Mouse (Mus musculus) layer of hippocampus, adult 9-11 months (tissue): ENCODE results near the gene Ablim2.

Experiments
- DNase-seq: peaks from one replicate; pipeline ENCODE4 v3.0.0; 2022

The Ablim2 gene

DNA sequence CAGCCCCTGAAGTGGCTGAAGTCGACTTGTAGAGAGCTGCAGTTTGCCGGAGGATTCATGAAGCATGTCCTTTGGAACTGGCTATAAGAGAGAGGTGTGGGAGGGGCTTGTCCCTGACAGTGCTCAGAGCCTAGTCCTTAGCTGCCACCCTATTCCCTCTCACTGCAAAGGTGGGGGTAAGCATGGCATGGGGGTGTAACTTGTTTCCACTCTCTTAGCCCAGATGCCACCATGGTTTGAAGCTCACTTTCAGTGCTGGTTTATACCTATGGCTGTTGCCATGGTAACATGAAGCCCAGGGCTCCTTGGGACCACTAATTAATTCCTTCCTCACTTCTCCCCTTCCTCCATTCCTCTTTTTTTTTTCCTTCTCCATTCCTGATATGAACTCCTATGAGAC lies 57.4 kb downstream of the Ablim2 start:
- no peak for DNase-seq

DNA sequence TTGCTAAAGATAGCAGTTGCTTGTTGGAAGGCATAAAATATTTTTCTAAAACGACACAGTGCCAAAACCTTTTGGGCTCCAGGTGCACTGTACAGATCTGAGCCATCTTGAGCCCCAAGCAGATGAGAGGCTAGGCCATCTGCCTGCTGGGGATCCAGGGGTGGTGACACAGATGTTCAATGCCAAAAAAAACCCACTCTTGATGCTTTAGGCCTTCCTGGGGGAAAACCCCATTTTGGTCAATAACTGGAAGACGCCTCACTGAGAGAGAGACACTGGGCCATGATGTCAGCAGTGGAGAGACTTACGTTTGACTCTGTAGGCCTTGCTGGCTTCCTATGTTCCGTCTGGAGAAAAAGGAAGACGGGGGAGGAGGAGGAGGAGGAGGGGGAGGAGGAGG lies 59.6 kb downstream of the Ablim2 start:
- DNase-seq: no peak

DNA sequence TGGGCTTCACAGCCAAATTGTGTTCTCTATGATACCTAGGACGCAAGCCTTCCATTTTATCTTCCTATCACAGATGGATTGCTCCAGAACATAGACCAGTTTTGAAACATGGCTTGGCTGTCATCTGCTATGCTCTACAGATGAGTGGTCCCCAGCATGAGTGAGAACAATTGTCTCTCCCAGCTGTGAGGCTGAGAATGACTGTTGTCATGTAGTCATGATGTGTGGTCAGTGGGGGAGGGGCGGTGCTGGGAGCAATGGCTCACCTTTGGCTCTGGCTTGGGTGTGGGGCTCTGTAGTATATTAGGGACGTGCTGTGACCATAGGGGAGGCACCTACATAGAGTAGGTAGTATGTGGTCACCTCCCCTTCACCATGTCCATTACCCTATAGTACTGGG lies 60.2 kb downstream of the Ablim2 start:
- DNase-seq: no peak

DNA sequence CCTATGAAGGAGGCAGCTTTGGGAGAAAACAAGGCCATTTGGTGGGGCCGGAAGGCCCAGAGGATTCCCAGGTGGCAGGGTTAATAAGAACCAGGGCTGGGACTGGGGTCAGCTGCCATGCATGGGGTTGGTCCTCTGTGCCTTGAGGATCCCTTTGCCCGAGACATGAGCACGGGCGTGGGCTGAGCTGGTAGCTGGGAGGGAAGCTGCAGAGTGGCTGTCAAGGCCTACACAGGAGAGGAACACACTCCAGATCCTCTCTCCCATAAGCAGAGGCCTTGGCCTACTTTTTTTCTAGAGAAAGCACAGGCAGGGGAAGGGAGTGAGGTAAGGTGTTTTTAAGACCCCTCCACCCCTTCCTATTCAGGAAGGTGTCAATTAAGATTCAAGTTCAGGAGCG lies 65.0 kb downstream of the Ablim2 start:
- DNase-seq: no peak

DNA sequence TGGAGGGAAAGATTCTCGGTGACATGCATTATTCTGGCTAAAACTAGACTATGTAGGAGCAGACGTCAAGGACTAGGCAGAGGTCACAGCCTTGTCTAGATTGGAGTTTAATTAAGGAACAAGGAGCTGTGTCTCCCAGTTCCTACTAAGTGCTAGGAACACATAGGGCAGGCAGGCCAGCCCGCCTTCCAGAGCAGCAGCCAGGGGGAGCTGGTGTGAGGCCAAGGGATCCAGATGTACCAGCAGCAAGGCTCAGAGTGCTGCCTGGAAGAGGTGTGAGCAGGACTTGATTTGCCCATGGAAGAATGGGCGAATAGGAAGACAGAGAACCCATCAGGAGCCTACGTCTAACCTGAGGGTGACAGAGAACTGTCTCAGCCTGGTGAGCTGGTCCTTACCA lies 68.8 kb downstream of the Ablim2 start:
- no peak for DNase-seq

DNA sequence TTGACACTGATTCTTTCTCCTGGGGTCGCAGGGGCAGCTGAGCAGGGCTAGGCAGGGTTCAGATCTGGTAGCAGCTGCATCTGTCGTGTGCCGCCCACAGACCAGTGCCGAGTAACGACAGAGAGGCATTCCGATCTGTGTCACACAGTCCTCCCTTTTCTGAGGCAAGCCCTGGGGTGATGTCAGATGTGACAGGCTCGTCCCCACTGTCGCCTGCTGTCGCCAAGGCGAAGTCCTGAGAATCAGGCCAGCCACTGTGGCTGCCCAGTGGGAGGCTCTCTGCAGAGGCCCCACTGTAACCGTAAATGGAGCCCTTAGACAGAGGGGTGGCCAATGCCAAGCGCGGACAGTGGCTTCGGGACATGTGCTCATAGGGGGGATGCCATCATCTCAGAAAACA lies 69.4 kb downstream of the Ablim2 start:
- peak; percentile 92 for DNase-seq

DNA sequence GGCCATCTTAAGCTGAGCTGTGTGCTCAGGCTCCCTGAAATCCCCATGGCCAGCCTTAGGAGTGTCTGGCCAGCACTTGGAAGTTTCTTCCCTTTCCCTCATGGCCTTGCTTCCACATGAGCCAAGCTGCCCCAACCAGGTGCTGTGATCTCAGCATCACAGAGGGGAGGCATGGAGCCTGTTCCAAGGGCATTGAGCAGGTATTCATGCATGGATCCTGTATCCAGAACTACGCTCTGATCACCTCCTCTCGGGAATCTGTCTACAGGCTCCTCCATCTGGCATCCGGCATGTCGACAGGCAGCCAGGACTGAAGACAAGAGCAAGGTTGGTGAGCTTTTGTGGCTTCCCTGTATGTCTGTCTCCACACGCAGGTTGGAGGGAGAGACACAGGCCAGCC lies 70.2 kb downstream of the Ablim2 start:
- DNase-seq: no peak

DNA sequence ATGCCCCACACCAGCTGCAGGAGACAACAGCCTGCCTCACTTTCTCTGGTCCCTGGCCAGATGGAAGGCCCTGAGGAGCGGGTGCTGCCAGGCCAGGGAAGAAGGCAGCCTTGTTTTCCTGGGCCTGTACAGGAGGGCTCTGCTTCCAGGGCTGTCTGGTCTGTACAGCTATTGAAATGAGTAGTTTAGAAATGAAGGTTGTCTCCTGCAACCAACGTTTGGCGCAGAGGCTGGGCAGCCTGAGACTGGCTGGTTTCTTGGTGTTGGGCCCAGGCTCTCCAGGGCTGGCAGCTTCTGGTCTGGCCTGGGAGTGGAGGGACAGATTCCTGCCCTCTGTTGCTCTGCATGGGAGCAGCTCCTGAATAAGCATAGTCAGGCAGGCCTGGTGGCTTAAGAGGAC lies 72.4 kb downstream of the Ablim2 start:
- DNase-seq: peak; percentile 88

DNA sequence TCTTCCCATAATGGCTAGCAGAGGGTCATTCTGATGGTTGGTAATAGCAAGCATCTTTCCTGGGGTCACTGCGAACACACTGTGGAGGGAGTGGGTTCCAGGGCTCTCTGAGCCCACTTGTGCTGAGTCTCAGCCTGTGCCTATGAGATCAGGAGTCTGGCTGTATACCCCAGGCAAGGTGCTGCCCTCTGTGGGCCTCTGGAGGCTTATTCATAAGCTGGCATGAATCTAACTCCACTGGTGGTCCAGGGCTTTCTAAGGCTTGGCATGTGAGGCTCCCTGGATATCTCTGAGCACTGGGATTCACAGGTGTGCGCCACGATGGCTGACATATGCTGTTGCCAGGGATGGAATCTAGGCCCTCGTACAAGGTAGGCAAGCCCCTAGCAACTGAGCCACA lies 76.2 kb downstream of the Ablim2 start:
- DNase-seq: no peak

DNA sequence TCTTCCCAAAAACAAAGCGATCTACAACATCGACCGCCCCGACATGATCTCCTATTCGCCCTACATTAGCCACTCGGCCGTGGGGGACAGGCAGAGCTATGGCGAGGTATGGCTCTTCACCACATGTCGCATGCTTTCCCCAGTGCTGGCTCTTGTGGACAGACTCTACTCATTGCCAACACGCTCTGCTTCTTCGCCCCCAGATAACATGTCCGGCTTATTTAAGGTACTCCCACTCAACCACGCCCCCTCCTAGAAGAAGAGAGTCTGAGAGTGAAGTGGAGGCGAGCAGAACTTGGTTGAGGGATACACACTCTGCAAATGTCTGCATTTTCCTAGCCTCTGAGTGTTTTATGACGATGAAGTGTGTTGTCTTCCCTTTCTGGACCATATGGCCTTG lies 79.3 kb downstream of the Ablim2 start:
- DNase-seq: no peak

DNA sequence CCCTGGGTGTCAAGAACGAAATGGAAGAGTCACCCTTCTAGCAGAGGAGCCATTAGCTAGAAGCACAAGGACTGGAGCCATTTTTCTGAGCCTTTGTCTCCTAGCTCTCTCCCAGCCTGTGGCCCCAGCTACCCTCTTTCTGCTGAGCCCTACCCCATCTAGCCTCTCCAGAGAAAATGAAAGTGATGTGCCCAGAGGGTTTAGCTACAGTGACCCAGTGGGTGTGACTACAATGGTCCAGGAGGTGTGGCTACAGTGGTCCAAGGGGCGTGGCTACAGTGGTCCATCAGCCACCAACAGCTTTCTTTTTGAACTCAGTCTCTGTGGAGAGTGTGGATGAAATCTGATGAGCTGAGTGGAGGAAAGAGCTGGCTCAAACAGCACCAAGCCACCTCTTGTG lies 81.6 kb downstream of the Ablim2 start:
- DNase-seq: no peak

DNA sequence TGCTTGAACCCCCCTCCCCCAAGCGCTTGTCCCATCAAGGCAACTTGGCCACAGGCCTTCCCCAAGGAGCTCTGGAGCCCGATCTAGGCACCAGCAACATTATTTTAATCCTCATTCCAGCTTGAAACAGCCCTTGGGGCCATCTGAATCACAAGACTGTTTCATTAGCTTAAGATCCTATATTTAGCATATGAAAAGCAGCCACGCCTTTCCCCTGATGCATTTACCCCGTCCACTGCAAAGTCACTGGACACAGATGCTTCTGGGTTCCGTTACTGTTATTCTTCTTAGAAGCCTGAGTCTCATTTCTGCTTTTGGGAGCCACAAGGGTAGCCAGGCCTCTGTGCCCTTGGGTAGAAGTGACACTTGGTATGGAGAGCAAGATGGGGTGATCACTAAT lies 93.8 kb downstream of the Ablim2 start:
- no peak for DNase-seq

DNA sequence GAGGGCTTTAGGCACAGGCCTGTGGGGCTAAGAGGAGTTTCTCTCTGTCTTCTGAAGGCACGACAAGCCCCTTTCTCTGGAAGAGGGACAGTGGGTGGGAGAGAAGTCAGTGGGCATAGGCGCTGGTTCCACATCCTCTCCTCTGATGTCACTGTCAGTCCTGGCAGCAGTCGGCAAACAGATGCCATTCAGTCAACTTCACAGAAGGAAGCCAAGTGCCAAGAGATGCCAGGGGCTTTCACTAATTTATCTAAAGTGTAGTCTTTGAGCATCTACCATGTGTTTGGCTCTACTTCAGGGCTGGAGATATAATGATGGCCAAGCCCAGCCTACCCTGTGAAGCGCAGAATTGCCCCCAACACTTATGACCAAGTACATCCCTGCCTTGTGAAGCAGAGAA lies 95.8 kb downstream of the Ablim2 start:
- no peak for DNase-seq

DNA sequence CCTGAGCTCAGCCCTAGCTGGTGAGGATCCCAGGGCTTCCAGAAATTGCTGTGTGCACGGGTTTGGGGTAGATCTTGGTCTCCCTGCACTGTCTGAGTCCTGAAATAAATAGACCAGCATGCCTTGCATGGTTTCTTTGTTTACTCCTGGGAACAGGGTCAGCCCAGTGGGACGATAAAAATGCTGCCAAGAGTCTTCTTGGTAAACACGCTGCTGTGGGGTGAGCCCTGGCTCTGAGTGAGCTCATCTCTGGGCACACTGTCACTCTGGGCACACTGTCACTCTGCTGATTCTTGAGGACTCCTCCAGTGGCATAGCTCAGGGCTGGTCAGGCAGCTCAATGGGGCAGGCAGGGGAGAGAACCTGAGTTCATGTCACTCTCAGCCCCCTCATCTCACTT lies 98.6 kb downstream of the Ablim2 start:
- DNase-seq: peak; percentile 47

DNA sequence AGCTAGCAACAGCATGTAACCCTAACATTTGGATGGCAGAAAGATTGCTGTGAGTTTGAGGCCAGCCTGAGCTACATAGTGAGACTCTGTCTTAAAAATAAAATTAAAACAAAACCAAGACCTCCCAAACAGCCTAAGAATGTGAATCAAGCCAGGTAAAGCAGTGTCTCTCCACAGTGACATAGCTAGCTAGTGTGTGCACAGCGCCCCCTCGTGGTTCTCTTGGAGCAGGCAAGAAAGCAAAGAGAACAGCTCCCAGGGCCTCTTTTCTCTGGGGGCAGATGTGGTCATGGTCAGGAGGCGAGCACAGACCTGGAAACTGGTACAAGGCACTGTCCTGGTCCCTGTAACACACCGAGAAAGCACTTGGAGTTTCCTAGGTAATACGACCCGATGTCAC lies 100.4 kb downstream of the Ablim2 start:
- no peak for DNase-seq

DNA sequence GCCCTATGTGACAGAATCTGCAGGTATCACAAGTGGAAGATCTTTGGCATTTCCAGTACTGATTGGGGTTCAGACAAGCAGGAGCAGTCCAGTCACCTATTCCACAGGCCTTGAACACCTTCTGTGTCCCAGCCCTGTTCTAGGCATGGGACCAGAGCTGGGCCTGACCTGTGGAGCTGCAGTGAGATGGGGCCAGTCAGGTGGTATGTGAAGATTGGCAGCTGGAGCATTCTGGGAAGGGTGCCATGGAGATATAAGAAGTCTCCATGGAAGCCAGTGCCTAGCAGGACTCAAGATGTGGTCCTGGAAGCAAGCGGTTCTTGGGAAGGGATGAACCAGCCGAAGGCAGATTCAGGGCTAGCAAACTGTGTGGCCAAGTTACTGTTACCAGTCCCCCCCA lies 103.8 kb downstream of the Ablim2 start:
- no peak for DNase-seq

DNA sequence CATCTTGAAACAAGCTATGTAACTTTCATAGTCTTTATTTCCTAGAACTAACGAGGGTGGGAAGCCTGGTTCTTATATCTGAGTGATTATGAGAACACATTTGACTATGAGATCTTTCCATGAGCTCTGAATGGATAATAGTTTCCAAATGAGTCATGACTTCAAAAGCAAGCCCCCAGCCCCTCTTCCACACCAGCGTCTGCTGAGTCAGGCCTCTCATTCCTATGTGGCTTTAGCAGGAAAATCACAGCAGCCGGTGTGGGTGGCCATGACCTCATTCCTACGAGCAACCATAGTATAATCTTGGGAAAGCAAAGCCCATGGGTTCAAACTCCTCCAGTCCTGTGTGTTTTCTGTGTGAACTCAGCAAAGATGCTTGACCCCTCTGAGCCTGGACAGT lies 112.3 kb downstream of the Ablim2 start:
- no peak for DNase-seq

DNA sequence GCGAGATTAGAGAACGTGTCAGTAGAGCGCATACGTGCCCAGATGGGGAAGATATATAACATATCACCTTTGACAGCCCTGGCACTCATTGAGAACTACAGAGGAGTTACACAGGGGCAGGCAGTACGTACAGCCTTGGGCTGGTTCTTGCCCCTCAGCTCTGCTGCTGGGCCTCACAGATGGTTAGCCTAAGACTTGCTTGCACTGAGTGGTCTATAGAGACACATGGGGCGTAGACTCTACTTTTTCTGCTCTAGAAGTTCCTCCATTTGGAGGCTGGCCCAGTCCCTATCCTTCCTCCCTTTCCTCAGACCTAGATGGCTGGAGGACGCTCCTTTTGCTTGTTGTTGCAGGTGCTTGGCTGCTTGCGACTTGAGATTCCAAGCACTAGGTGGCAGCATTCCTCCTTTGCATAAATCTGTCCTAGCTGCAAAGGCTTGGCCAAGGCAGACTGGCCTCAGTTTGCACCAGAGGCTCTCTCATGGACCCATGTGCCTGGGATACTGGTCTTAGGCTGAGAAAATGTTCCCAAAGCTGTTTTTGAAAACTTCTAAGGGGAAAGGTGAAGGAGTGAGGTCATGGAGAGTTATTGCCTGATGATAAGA lies 112.8 kb downstream of the Ablim2 start:
- DNase-seq: peak; percentile 68

DNA sequence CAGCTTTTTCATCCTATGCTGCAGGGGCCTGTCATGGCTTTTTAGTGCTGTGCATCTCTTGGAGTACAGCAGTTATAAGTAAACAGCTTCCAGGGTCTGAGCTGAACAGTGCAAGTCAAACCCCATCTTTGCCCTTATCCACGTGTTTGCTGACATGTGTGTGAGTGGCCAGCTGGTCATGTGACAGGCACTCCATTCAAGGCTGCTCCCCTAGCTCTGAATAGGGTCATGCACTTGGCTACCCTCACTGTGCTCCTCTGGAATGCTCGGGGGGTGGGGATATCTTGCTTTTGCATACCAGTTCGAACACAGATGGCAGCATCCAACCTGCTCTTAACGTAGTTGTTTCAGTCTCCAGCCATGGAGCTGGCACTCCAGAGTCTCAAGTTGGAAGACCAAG lies 115.7 kb downstream of the Ablim2 start:
- no peak for DNase-seq

DNA sequence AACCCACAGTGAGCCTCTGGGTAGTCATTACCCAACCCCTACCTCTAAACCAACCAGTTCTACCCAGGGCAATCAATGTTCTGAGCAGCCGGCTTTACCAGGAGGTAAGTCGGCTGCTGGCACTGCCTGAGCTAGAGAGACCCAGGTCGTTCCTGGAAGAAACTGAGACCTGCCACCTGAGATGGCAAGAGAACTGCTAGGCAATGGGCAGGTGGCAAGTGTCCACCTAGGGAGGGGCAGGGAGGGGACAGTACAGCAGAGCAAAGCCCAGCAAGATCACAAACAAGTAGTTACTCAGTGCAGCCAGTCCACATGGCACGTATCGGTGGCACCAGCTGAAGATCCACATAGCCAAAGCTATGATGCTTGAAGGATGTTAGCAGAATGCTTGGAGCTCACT lies 118.6 kb downstream of the Ablim2 start:
- no peak for DNase-seq

DNA sequence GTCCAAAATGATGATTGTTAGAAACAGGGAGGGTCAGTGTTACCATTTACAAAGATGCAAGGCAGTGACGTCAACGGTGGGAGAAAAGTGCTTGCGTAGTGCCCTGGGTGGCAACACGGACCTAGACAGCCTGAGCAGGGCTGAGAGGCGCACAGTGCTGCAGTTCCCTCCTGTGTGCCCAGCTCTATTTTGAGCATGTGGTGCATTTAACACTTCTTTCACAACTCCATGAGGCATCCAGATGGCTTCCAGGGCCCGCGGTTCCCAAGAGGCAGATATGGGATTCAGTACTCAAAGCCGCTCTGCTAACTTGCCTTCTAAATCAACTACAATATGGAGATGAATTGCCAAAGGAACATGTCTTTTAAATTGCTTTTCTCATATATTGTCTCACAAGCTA lies 121.5 kb downstream of the Ablim2 start:
- DNase-seq: peak; percentile 90

DNA sequence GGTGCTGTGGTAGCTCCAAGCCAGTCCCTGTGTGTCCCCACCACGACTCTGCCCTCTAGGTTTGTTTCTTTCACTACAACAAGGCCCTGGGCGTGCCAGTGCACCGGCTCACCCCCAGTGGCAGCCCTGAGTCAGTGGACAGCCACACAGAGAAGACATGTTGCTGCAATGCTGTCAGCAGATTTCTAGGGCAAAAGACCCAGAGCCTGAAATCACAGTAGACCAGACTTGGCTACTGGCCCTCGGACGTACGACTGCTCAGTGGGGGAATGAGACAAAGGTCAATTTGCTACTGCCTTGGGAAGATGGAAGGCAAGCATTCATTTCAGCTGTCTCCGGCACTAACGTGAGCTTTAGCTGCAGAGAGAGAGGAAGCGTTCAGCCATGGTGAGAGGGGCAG lies 124.7 kb downstream of the Ablim2 start:
- no peak for DNase-seq

DNA sequence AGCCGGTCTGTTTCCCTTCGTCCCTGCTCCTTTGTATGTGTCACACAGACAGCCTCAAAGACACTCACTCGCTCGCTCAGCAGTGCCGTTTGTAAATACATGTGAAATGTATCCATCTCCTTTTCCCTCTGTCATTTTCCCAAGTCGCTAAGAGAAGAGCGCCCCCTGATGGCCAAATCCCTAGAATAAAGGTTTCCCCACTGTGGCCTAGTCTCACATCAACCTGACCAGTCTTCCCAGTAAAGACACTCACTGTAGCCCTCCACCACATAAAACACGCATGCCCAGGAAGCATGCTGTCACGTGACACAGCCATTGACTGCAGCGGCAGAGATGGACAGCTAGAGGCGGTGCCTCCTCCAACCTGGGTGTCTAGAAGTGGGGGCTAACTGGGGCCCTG lies 126.6 kb downstream of the Ablim2 start:
- peak; percentile 55 for DNase-seq

DNA sequence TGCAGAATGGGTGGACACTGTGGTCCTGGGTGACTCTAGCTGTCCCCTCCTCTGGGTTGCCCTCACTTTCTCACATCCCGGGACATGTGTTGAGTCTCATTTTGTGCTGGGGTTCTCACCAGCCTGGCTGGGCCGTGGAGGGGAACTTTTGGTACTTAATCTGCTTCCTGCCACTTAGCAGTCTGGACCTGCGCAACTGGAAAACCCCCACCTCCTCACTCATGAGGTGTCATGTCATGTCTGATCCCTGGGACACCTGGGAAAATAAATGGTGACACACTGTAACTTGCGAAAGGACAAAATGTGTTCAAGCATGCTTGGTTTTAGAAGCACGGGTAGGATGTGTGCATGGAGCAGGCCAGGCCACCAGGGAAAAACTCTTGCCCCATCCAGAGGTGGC lies 127.0 kb downstream of the Ablim2 start:
- DNase-seq: no peak

DNA sequence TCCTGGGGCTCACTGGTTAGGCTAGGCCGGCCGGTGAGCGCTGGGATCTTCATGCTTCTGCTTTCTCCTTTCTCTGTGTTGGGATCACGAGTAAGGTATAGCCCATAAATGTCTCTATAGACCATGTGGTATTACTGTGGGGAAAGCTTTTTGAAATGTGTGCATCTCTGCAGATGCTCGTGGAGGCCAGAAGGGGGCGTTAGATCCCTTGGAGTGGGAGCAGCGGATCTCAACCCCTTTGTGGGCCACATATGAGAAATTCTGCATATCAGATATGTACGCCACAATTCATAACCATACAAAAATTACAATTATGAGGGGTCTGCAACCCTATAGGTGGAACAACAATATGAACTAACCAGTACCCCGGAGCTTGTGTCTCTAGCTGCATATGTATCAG lies 131.3 kb downstream of the Ablim2 start:
- no peak for DNase-seq

DNA sequence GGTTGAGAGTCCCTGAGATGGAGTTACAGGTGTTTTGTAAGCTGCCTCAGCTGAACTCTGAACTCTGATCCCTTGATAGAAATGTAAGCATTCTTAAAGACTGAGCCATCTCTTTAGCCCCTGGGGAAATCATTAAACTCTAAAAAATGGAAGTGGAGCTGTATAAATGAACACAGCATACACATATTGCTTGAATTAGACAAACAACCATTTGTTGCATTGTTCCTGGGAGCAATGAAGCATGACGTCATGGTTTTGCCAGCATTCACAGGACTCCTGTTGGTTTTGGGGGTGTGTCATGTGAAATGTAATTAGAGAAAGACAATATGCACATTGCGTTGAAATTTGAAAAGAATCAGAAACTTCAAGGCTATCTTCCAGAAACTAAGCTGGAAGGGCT lies 132.0 kb downstream of the Ablim2 start:
- no peak for DNase-seq
